Mouse (Mus musculus) c-Kit-positive CD71-positive TER-119-negative erythroid progenitor cells, embryonic 14.5 days (primary cell): ENCODE results near the gene Rabgap1l.
A peak's percentile ranks its signal among the peaks of the same experiment; 100 is the strongest.

ENCODE experiments used
- DNase-seq: peaks from one replicate; pipeline ENCODE4 v3.0.0-alpha.2; 2013; ENCODE audit warnings: low read depth

The Rabgap1l gene

GRCm38 (mm10) chr1:160792686-160793355 is at the start of gene Rabgap1l:
Gene Rabgap1l (minus strand): TSS chr1:160793211.
- DNase-seq = peak; percentile 88

- no peak for DNase-seq
These were observed 49.6 kb upstream of the Rabgap1l start for GRCm38 (mm10) chr1:160842567-160842966.

GRCm38 (mm10) chr1:160840618-160841017 is 47.6 kb upstream of the Rabgap1l start:
- DNase-seq = no peak

GRCm38 (mm10) chr1:160839095-160839494 is 46.1 kb upstream of the Rabgap1l start:
- DNase-seq = no peak

- DNase-seq = no peak
These were observed 41.4 kb upstream of the Rabgap1l start for GRCm38 (mm10) chr1:160834446-160834845.

- DNase-seq = no peak
These were observed 39.4 kb upstream of the Rabgap1l start for GRCm38 (mm10) chr1:160832267-160833021.

- DNase-seq = no peak
These were observed 37.8 kb upstream of the Rabgap1l start for GRCm38 (mm10) chr1:160830608-160831498.

- peak; percentile 64 for DNase-seq
These were observed 32.4 kb upstream of the Rabgap1l start for GRCm38 (mm10) chr1:160825441-160825856.

GRCm38 (mm10) chr1:160823638-160824037 is 30.6 kb upstream of the Rabgap1l start:
- no peak for DNase-seq

GRCm38 (mm10) chr1:160814198-160814597 is 21.2 kb upstream of the Rabgap1l start:
- DNase-seq = no peak

- DNase-seq = no peak
These were observed 19.4 kb upstream of the Rabgap1l start for GRCm38 (mm10) chr1:160812428-160812827.

- peak; percentile 83 for DNase-seq
These were observed 18.9 kb upstream of the Rabgap1l start for GRCm38 (mm10) chr1:160811930-160812329.

- no peak for DNase-seq
These were observed 12.3 kb upstream of the Rabgap1l start for GRCm38 (mm10) chr1:160805268-160805667.

GRCm38 (mm10) chr1:160799972-160800371 is 7.0 kb upstream of the Rabgap1l start:
- DNase-seq = no peak

- DNase-seq = no peak
These were observed 2.0 kb upstream of the Rabgap1l start for GRCm38 (mm10) chr1:160795016-160795415.

- peak; percentile 80 for DNase-seq
These were observed 1.1 kb upstream of the Rabgap1l start for GRCm38 (mm10) chr1:160793791-160794757.

- DNase-seq = no peak
These were observed 790 bp downstream of the Rabgap1l start for GRCm38 (mm10) chr1:160792156-160792685.

GRCm38 (mm10) chr1:160791381-160792155 is 1.4 kb downstream of the Rabgap1l start:
- no peak for DNase-seq

- DNase-seq = no peak
These were observed 2.4 kb downstream of the Rabgap1l start for GRCm38 (mm10) chr1:160790630-160791029.

GRCm38 (mm10) chr1:160789876-160790275 is 3.1 kb downstream of the Rabgap1l start:
- DNase-seq = no peak
